Mouse (Mus musculus) gastrocnemius, postnatal 4 days (tissue): ENCODE results near the gene Pkdcc. TPM values are rescaled to one million over a fixed set of nuclear protein-coding genes. Genes with fewer than 3 reads are reported as not detected.
A peak's percentile ranks its signal among the peaks of the same experiment; 100 is the strongest.

ENCODE experiments used
- DNase-seq, 2 experiments: peaks; one replicate each; pipeline ENCODE4 v3.0.0; 2021 to 2022; ENCODE audit warnings: low spot score in 2 of 2, mixed read lengths in 2 of 2
- total RNA-seq, 2 experiments: library from RNA; stranded (reverse); gene quantifications; 2 replicates each; pipeline ENCODE4 v1.2.3; 2021

Pkdcc gene
- total RNA-seq, 2 experiments from 2014 or later, result 42.7 to 46.8 TPM

DNA sequence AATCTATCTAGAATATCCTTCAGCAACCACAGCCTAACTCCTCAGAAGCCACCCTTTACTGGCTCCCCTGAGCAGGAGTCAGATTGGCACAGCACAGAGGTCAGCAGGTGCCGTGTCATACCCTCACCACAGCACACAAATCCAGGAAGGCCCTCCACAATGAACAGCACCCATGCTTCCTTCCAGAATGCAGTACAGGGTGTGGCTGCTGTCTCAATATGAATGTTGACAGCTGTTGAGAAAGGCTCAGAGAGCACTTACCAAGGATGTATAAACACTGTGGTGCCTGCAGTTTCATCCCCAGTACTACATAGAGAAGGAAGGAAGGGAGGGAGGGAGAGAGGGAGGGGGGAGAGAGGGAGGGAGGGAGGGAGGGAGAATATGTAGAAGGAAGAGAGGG lies 29.4 kb downstream of the Pkdcc start:
- no peak for DNase-seq

DNA sequence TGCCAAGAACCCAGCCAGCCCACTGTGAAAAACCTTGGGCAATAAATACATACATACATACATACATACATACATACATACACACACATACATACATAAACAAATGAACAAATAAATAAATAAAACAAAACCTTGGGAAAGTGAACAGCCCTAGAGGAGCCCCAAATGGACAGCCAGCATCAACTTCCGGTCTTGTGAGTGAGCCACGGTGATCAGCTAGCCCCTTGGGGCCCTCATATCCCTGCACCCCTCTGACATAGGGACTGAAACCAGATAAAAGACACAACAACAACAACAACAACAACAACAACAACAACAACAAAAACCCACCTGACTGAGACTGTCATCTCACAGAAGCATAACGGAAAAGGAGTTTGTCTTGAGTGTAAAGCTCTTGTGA lies 30.4 kb downstream of the Pkdcc start:
- no peak for DNase-seq

DNA sequence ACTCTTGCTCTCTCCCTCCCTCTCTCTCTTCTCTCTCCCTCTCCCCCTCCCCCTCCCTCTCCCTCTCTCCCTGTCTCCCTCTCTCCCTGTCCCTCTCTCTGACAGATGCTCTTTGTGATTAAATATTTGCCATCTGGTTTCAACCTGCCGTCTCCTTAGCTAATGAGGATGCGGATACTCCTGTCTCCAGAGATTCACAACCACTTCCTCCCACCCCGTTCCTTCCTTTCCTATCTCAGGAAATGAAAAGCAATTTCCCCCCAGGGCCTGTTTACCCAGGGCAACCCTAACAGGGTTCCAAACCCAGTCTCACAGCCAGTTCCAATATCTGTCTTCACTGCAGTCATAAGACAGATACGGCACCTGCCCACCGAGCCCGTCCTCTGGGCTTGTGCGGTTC lies 31.0 kb downstream of the Pkdcc start:
- DNase-seq, result no peak

DNA sequence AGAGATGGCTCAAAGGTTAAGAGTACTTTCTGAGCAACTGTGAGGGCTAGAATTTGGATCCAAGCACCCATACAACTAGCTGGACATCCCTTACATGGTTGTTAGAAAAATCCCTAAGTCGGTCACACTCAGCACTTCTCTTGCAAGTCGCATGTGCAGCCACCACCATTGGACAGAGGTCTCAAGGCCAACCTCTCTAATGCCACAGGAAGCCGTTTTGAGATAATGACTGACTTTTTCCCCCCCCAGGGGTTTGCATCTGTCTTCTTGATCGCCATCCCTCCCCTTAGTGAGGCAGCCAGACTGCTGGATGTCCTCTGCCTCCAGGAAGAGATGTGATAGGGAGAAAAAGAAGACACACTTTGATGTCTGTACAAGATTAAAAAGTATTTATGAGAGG lies 32.1 kb downstream of the Pkdcc start:
- DNase-seq, result no peak

DNA sequence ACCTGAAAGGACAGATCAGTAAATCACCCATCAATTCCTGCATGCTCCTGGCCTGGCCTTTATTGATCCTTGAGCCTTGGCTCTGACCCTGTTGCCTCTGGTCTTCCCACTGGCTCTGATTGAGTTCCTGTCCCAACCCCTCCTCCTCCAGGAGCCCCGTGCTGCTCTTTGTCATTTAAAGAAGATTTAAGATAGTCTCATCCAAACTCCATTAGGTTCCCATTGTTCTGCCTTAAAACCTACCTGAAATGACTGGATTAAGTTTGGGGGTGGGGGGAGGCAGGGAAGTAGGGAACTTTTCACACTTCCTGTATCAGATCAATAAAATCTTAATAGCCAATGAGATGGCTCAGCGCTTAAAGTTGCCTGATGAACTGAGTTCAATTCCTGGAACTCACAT lies 33.4 kb downstream of the Pkdcc start:
- DNase-seq, result no peak

DNA sequence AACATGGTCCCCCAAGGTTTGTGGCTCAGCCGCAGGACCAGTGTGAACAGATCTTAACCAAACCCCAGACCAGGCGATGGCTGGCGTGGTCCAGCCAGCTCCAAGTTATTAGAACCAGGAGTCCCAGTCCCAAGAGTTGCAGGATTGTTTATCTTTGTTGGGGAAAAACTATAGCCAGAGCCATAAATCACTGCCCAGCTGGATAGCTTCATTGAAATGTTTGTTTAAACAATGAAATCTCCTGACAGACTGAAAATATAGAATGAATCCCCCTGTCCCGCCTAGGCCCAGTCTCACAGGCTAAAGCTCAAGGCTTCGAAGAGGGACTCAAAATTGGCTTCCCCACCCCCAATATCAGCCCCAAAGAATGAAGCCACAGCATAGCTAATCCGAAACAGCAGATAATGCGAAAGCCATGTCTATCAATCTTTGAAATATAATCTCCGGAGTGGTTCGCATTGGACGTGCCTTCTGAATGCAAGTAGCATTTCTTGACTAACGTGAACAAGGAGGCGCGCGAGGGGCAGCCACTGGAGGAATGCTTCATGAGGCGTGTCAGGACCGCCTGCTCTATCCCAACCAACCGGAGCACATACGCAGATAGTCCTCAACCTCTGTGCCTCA lies 35.9 kb downstream of the Pkdcc start:
- DNase-seq, result no peak

DNA sequence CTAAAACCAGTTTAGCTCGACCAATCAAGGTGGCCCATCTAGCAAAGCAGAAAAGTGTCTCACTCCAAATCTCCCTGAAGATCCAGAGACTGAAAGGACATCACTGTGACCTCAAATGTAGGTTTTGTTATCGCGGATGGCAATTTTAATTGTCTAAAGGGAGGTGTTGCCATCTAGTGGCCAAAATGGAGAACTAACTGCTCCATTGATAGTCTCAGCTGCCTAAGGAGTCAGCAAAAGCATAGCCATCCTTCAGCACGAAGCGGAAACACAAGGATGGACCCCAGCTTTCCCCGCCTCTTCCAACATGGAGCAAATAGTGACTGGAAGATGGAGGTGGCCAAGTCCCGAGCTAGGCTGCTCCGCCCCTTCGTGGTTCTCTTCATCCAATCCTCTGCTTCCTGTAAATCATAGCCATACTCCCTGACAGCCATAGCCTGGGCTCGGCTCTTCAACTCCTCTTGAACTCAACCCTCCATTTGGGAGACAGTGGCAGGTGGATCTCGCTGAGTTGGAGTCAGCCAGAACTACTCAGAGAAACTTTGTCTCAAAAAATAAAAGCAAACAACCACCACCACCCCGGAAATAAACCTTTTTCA lies 38.1 kb downstream of the Pkdcc start:
- DNase-seq, result no peak

DNA sequence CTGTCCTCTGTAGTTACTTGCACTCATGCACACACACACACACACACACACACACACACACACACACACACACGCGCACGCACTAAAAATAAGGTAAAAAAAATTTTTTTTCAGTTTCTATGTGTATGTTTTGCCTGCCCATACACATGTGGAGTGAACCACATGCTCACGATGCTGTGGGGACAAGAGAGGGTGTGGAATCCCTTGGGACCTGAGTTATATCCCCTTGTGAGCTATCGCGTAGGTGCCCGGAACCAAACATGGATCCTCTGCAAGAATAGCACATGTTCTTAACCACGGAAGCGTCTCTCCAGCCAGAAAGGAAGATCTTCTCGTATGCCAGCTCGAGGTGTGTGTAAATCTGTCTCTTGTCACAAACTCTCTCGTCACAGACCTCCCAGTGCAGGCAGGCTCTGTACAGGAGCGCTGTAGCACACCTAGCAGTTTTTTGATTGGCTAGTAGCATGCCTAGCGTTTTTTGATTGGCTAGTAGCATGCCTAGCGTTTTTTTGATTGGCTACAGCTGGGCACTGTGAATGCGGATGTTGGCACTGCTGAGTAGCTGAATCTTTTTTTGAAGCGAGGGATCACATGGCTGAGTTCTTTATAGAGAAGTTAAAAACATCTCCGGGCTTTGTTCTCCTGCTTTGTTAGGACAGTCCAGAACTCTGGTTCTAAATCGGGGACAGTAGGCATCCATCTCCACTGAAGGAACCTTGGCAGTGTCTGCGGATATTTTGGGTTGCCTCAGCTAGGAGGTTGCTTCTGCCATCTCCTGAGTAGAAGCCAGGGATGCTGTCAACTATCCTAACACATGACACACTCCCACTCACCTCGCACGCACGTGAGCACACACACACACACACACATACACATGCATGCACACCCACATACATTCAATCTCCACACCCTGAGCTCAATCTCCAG lies 52.4 kb downstream of the Pkdcc start:
- DNase-seq, result no peak

DNA sequence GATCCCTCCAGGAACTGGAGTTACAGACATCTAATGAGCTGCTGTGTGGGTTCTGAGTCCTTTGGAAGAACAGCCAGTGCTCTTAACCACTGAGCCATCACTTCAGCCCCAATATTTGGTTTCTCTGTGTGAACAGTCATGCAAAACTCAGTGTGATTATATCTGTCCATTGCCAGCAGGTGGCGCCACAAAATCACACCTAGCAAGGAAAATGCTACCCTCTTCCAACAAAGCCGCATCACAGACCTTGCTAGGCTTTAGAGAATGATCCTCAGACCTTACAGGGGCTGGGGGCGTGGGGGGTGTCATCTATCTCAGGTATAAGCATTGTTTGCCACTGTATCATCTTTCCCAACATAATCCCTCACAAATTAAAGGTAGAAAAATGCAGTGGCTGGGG lies 56.4 kb downstream of the Pkdcc start:
- peak; percentile 66 to 86 for DNase-seq

DNA sequence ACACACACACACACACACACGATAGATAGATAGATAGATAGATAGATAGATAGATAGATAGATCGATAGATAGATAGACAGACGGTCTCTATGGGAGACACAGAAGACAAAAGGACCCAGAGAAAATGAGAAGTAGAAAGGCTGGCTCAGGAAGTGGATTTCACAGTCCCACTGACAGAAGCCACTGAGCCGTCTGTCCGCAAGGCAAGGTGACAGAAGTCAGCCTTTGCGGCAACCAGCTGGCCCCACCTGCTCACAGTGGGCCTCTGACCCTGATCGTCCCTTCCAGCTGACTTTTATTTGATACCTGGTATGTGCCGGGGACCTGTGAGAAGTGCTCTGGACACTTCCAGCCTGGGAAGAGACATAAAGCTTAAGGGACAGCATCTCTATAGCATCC lies 57.5 kb downstream of the Pkdcc start:
- no peak for DNase-seq

DNA sequence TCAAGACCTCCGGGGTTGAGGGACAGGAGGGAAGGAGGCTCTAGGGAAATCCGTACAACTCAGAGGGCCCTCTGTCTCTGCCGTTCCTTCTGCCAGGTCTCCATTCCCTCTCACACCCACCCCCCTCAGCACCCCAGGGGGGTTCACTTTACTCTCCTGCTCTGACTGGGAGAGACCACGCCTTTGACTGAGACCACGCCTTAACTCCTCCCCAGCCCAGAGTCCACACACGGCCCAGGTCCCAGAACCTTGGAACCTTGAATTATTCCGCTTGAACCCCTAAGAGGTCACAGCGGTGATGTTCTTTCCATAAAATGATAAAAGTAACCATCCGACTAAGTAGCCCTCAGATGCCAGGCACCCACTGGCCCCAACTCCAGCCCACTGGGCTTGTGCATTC lies 58.5 kb downstream of the Pkdcc start:
- no peak for DNase-seq

DNA sequence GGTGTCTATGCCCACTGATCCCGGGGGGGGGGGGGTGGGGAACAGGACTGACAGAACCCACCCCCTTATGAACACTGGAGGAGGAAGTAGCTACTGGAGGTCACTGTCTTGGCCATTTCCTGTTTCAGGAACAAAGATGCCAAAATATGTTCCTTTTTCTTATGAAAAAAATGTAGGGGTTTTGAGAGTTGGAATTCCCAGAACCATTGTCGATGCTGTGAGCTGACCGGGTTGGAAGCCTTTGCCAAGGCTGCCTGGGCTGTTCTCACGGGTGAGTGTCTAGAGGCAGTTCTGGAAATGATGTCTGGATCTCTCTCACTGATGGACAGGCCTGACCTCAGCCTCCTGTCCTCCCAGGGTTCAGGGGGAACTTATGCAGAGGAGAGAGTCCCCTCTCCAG lies 59.0 kb downstream of the Pkdcc start:
- no peak for DNase-seq

Other genes with a start within 250 kb of the Pkdcc start
- 10 to 100 TPM; 11.6 to 13.6 TPM for gene Eml4, start 135.6 kb downstream of the Pkdcc start, total RNA-seq